16 mouse cellular contexts compared by ENCODE assay signal in the genomic region with DNA sequence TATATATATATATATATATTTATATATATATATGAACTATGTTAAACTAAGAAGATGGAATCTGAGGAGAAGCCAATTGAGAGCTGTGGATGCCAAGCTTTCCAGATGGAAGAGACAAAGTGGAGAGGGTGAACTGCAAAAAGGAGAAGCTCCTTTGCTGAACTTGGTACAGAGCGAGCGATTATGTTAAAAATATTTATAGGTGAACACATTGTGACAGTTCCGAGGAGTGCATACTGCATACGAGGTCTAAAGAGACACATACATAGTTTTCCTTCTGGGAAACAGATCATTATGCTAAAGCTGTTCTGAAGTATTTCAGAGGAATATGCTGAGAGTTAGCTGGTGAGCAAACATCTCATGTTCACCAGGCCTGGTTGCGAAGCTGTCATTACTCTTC.
DNase-seq lines count a peak whose midpoint lies in the region; ATAC-seq and TF ChIP-seq lines count a peak whose summit lies in the region.
"Had no signal": no experiment of that assay in that cellular context is flagged by ENCODE, and none has a peak within 500 bp of the region (broad histone marks: within the 10 kb centered on the region; RNA-seq: fewer than 3 reads in every experiment).

No protein-coding gene starts in this region.

- DNase-seq in frontal cortex, postnatal 14 days (ENCODE audit: low spot score in 2 of 2) = no peak
- peak; percentile 19 to 22 for DNase-seq in right cerebral cortex, postnatal 10 days (ENCODE audit: low spot score in 2 of 2)
- DNase-seq in right cerebral cortex, adult 2 months (ENCODE audit: low spot score in 2 of 2) = no peak
- DNase-seq in brain, embryonic 14.5 days (ENCODE audit: low read depth) = peak; percentile 3
- no peak for DNase-seq in yolk sac, embryonic 10.5 days (ENCODE audit: low spot score)
- DNase-seq: adrenal gland, adult 2 months; adrenal gland, postnatal 10 days; adrenal gland, postnatal 25 days; cerebellum, adult 11 months; cerebellum, adult 18-20 months; cerebellum, adult 8-10 months; cerebellum, adult 9-11 months; cerebellum, postnatal 14 days had no signal

- ATAC-seq in frontal cortex, adult (ENCODE audit: low TSS enrichment) = peak; percentile 55; the same call in 1 of the 2 replicates
- ATAC-seq: forebrain, embryonic 13.5 days; forebrain, embryonic 16.5 days had no signal

- TF ChIP-seq POLR2A in brain, embryonic 14.5 days (IDR thresholded peaks at IDR 0.05; ENCODE audit: borderline replicate concordance, extremely low read depth, insufficient read depth, insufficient read length, poor library complexity, severe bottlenecking) = no peak

- no peak for TF ChIP-seq CTCF in brain, embryonic 14.5 days (IDR thresholded peaks at IDR 0.05; ENCODE audit: borderline replicate concordance, extremely low read depth, insufficient read depth, insufficient read length)

Comparison
In these comparisons a context has a peak if more than half of its experiments do, and no peak if none do; other contexts are left out.
1. DNase-seq: peak in right cerebral cortex, postnatal 10 days (2 of 2) and brain, embryonic 14.5 days (single experiment); none in frontal cortex, postnatal 14 days (0 of 2), right cerebral cortex, adult 2 months (0 of 2) and yolk sac, embryonic 10.5 days (single experiment).